Mouse (Mus musculus): ENCODE measurements around the gene Adipoq. TPM values are rescaled to one million over a fixed set of nuclear protein-coding genes. Genes with fewer than 3 reads are reported as not detected.

Gene Adipoq
- polyA plus RNA-seq, 2 experiments = 0.26 to 0.29 TPM

- Histone ChIP-seq H3K9me3 (ENCODE audit: control insufficient read depth, low read length) (no peaks in the 10 kb centered on the region), H3K27ac (replicated peaks; ENCODE audit: low read depth, low read length) (no peak overlapping the region), H3K27me3 (ENCODE audit: control insufficient read depth, insufficient read depth, low read length) (no peaks in the 10 kb centered on the region), H3K4me1 (ENCODE audit: control insufficient read depth, insufficient read depth, low read length) (peaks cover 2% of the 10 kb centered on the region; the same call in 1 of the 2 replicates), H3K9ac (ENCODE audit: low read depth, low read length, severe bottlenecking) (no peak overlapping the region), H3K4me2 (replicated peaks; ENCODE audit: low read depth, low read length, severe bottlenecking) (no peak overlapping the region), H3K36me3 (ENCODE audit: control insufficient read depth, insufficient read depth, low read length) (peaks cover 59% of the 10 kb centered on the region), H3K4me3 (replicated peaks; ENCODE audit: low read length) (no peak overlapping the region)
- ATAC-seq (ENCODE audit: low FRiP score, low read depth) (no peak), DNase-seq (ENCODE audit: low spot score) (no peak)
- TF ChIP-seq POLR2A (IDR thresholded peaks at IDR 0.05; ENCODE audit: borderline replicate concordance, extremely low read depth, insufficient read depth, insufficient read length) = no peak
- 82% methylated on average over 3 of the region's 3 CpGs for WGBS
Measured at GRCm38 (mm10) chr16:23115486-23115885, 30.9 kb upstream of the Adipoq start.

- no peak for TF ChIP-seq POLR2A (IDR thresholded peaks at IDR 0.05; ENCODE audit: borderline replicate concordance, extremely low read depth, insufficient read depth, insufficient read length)
Measured at GRCm38 (mm10) chr16:23117173-23117572, 29.2 kb upstream of the Adipoq start.

DNA sequence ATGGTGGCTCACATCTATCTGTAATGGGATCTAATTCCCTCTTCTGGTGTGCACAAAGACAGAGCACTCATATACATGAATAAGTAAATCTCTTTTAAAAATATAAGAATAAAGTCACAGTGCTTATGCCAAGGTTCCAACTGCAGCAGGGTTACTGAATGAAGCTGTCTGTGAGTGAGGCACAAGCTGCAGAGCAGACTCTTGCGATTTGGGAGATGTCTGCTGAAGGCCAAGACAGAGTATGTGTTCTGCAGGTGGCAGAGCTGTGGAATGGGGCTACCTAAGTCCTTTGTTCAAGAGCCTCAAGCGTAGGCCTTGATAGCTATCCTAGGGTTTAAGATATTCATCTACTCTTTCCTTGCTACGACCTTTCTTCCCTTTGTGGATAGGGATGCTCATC is 23.9 kb upstream of the Adipoq start:
- 86% methylated on average over 3 of the region's 3 CpGs for WGBS
- no peak overlapping the region for H3K27ac ChIP-seq (replicated peaks; ENCODE audit: low read depth, low read length)
- TF ChIP-seq POLR2A (IDR thresholded peaks at IDR 0.05; ENCODE audit: borderline replicate concordance, extremely low read depth, insufficient read depth, insufficient read length) = no peak

More at GRCm38 (mm10) chr16:23117173-23117572, 29.2 kb upstream of the Adipoq start:
- H3K9me3 ChIP-seq (ENCODE audit: control insufficient read depth, low read length) = no peaks in the 10 kb centered on the region
- no peak overlapping the region for H3K9ac ChIP-seq (ENCODE audit: low read depth, low read length, severe bottlenecking)
- ATAC-seq (ENCODE audit: low FRiP score, low read depth) (no peak), DNase-seq (ENCODE audit: low spot score) (no peak)
- no peaks in the 10 kb centered on the region for H3K4me1 ChIP-seq (ENCODE audit: control insufficient read depth, insufficient read depth, low read length)
- H3K36me3 ChIP-seq (ENCODE audit: control insufficient read depth, insufficient read depth, low read length) = peaks cover 54% of the 10 kb centered on the region
- no peak overlapping the region for H3K4me3 ChIP-seq (replicated peaks; ENCODE audit: low read length)
- no peak overlapping the region for H3K27ac ChIP-seq (replicated peaks; ENCODE audit: low read depth, low read length)
- H3K27me3 ChIP-seq (ENCODE audit: control insufficient read depth, insufficient read depth, low read length) = no peaks in the 10 kb centered on the region
- no peak overlapping the region for H3K4me2 ChIP-seq (replicated peaks; ENCODE audit: low read depth, low read length, severe bottlenecking)
- 64% methylated on average over 4 of the region's 4 CpGs for WGBS

DNA sequence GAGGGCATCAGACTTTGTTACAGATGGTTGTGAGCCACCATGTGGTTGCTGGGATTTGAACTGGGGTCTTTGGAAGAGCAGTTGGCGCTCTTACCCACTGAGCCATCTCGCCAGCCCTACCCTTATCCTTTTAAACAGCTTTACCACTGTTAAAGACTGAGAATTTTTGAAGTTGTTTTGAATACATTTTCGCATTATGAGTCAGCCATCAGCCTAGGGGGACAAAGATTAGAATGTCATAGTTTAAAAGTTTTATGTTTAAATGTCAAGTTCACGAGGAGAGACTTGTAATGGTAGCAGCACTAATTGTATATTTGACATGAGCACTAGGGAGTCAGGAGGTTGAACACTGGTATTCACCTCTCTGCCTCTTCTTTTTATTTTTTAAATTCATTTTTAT is 23.2 kb upstream of the Adipoq start:
- no peak overlapping the region for H3K27ac ChIP-seq (replicated peaks; ENCODE audit: low read depth, low read length)
- H3K9me3 ChIP-seq (ENCODE audit: control insufficient read depth, low read length) = no peaks in the 10 kb centered on the region
- no peak for TF ChIP-seq POLR2A (IDR thresholded peaks at IDR 0.05; ENCODE audit: borderline replicate concordance, extremely low read depth, insufficient read depth, insufficient read length)
- WGBS = 90% methylated on average over 4 of the region's 4 CpGs
- no peaks in the 10 kb centered on the region for H3K27me3 ChIP-seq (ENCODE audit: control insufficient read depth, insufficient read depth, low read length)
- DNase-seq (ENCODE audit: low spot score) = no peak
- H3K4me1 ChIP-seq (ENCODE audit: control insufficient read depth, insufficient read depth, low read length) = peaks cover 6% of the 10 kb centered on the region; the same call in 1 of the 2 replicates
- H3K4me2 ChIP-seq (replicated peaks; ENCODE audit: low read depth, low read length, severe bottlenecking) = no peak overlapping the region
- ATAC-seq (ENCODE audit: low FRiP score, low read depth) = no peak
- H3K4me3 ChIP-seq (replicated peaks; ENCODE audit: low read length) = no peak overlapping the region
- H3K36me3 ChIP-seq (ENCODE audit: control insufficient read depth, insufficient read depth, low read length) = peaks cover 33% of the 10 kb centered on the region
- H3K9ac ChIP-seq (ENCODE audit: low read depth, low read length, severe bottlenecking) = no peak overlapping the region

More for the DNA sequence above, 23.9 kb upstream of the Adipoq start:
- ATAC-seq (ENCODE audit: low FRiP score, low read depth) (no peak), DNase-seq (ENCODE audit: low spot score) (no peak)
- peaks cover 33% of the 10 kb centered on the region for H3K36me3 ChIP-seq (ENCODE audit: control insufficient read depth, insufficient read depth, low read length)
- peaks cover 6% of the 10 kb centered on the region; the same call in 1 of the 2 replicates for H3K4me1 ChIP-seq (ENCODE audit: control insufficient read depth, insufficient read depth, low read length)
- H3K9me3 ChIP-seq (ENCODE audit: control insufficient read depth, low read length) = no peaks in the 10 kb centered on the region
- H3K4me2 ChIP-seq (replicated peaks; ENCODE audit: low read depth, low read length, severe bottlenecking) = no peak overlapping the region
- H3K27me3 ChIP-seq (ENCODE audit: control insufficient read depth, insufficient read depth, low read length) = no peaks in the 10 kb centered on the region
- no peak overlapping the region for H3K4me3 ChIP-seq (replicated peaks; ENCODE audit: low read length)
- H3K9ac ChIP-seq (ENCODE audit: low read depth, low read length, severe bottlenecking) = no peak overlapping the region

GRCm38 (mm10) chr16:23124398-23124797 is 21.9 kb upstream of the Adipoq start:
- peaks cover 27% of the 10 kb centered on the region for H3K36me3 ChIP-seq (ENCODE audit: control insufficient read depth, insufficient read depth, low read length)
- DNase-seq (ENCODE audit: low spot score) = no peak

More at GRCm38 (mm10) chr16:23124398-23124797, 21.9 kb upstream of the Adipoq start:
- Histone ChIP-seq H3K27ac (replicated peaks; ENCODE audit: low read depth, low read length) (no peak overlapping the region), H3K4me3 (replicated peaks; ENCODE audit: low read length) (no peak overlapping the region), H3K27me3 (ENCODE audit: control insufficient read depth, insufficient read depth, low read length) (no peaks in the 10 kb centered on the region), H3K9ac (ENCODE audit: low read depth, low read length, severe bottlenecking) (no peak overlapping the region), H3K4me1 (ENCODE audit: control insufficient read depth, insufficient read depth, low read length) (peaks cover 11% of the 10 kb centered on the region; the same call in 1 of the 2 replicates), H3K4me2 (replicated peaks; ENCODE audit: low read depth, low read length, severe bottlenecking) (no peak overlapping the region), H3K9me3 (ENCODE audit: control insufficient read depth, low read length) (no peaks in the 10 kb centered on the region)
- no peak for TF ChIP-seq POLR2A (IDR thresholded peaks at IDR 0.05; ENCODE audit: borderline replicate concordance, extremely low read depth, insufficient read depth, insufficient read length)
- 89% methylated on average over 4 of the region's 4 CpGs for WGBS
- ATAC-seq (ENCODE audit: low FRiP score, low read depth) = no peak

Measured in limb, embryonic 14.5 days (tissue).